Mouse (Mus musculus) CH12.LX (cell line): ENCODE measurements at regions not wholly inside any gene's neighbourhood (a gene's known extent, or its start where the extent isn't known, plus 50 kb on each side); places are given as distances from the start of the nearest gene placed in this dataset.

Experiments used
- DNase-seq: peaks from one replicate; pipeline ENCODE4 v3.0.0-alpha.2; 2013; ENCODE audit errors: extremely low read depth
- H3K27ac ChIP-seq: 2 replicates; pipeline ENCODE4 v1.5.1; 2012; ENCODE audit warnings: low read depth, mild to moderate bottlenecking, control low read depth, moderate library complexity; ENCODE audit not compliant: insufficient read depth
- H3K27me3 ChIP-seq: replicated peaks from 2 replicates; pipeline ENCODE3; 2012; ENCODE audit warnings: inconsistent platforms
- H3K36me3 ChIP-seq, 2 experiments: replicated peaks in 1 of 2; 2 replicates each; pipeline versions ENCODE3 to v1.6.1; 2012; ENCODE audit warnings: inconsistent platforms in 1 of 2, low read length in 1 of 2, mild to moderate bottlenecking in 1 of 2, mixed read lengths in 1 of 2, moderate library complexity in 1 of 2; ENCODE audit not compliant: control insufficient read depth in 1 of 2, insufficient read depth in 1 of 2
- H3K4me1 ChIP-seq, 2 experiments: 2 replicates each; pipeline ENCODE4 v1.6.1; 2012; ENCODE audit warnings: inconsistent platforms in 1 of 2, moderate library complexity in 1 of 2; ENCODE audit not compliant: insufficient read depth in 2 of 2, control insufficient read depth in 1 of 2
- H3K4me2 ChIP-seq: 2 replicates; pipeline ENCODE4 v1.6.1; 2012; ENCODE audit warnings: low read depth, mild to moderate bottlenecking, control low read depth; ENCODE audit not compliant: poor library complexity, insufficient read depth, severe bottlenecking
- H3K4me3 ChIP-seq, 3 experiments: fragments of 150-350 bp in 1 of 3; sonication (generic) in 1 of 3; replicated peaks in 1 of 3; 2 replicates each; pipeline versions ENCODE3 to v1.5.1; 2011 to 2012; ENCODE audit warnings: low read depth in 2 of 3, low read length in 2 of 3, mild to moderate bottlenecking in 2 of 3, moderate library complexity in 2 of 3, control low read depth in 1 of 3, improper control_type of control experiment in 1 of 3, inconsistent platforms in 1 of 3, mixed read lengths in 1 of 3; ENCODE audit not compliant: poor library complexity in 1 of 3
- H3K79me2 ChIP-seq: replicated peaks from 2 replicates; pipeline ENCODE4 v1.6.1; 2012; ENCODE audit warnings: mild to moderate bottlenecking, moderate library complexity; ENCODE audit not compliant: control insufficient read depth, poor library complexity, insufficient read depth, severe bottlenecking; ENCODE audit errors: extremely low read depth
- H3K9ac ChIP-seq: 2 replicates; pipeline ENCODE4 v1.6.1; 2012; ENCODE audit warnings: low read depth, mild to moderate bottlenecking, control low read depth, moderate library complexity; ENCODE audit not compliant: insufficient read depth
- H3K9me3 ChIP-seq: replicated peaks from 2 replicates; pipeline ENCODE3; 2012; ENCODE audit warnings: low read length, inconsistent platforms, mixed read lengths
- BHLHE40 ChIP-seq: IDR thresholded peaks from 2 replicates; pipeline ENCODE4 v1.6.1; 2011; ENCODE audit warnings: mild to moderate bottlenecking, low read depth, low read length, improper control_type of control experiment
- CHD1 ChIP-seq: IDR thresholded peaks from 2 replicates; pipeline ENCODE4 v1.6.1; 2012; ENCODE audit warnings: low read depth, low read length, improper control_type of control experiment, inconsistent platforms
- CHD2 ChIP-seq: IDR thresholded peaks from 2 replicates; pipeline ENCODE4 v1.6.1; 2011; ENCODE audit warnings: low read length, improper control_type of control experiment
- CTCF ChIP-seq, 2 experiments: IDR thresholded peaks in 1 of 2; conservative IDR thresholded peaks in 1 of 2; 2 replicates each; pipeline ENCODE4 v1.5.1; 2011 to 2012; ENCODE audit warnings: low read depth in 2 of 2, low read length in 2 of 2, improper control_type of control experiment in 1 of 2, inconsistent platforms in 1 of 2, mild to moderate bottlenecking in 1 of 2, moderate library complexity in 1 of 2
- ETS1 ChIP-seq: conservative IDR thresholded peaks from 2 replicates; pipeline ENCODE4 v1.6.1; 2012; ENCODE audit warnings: low read depth, mild to moderate bottlenecking, inconsistent platforms, low read length, improper control_type of control experiment, moderate library complexity
- IRF4 ChIP-seq: IDR thresholded peaks from 2 replicates; pipeline ENCODE4 v1.6.1; 2014; ENCODE audit warnings: low read depth, mild to moderate bottlenecking, inconsistent platforms, low read length, improper control_type of control experiment
- JUN ChIP-seq: IDR thresholded peaks from 2 replicates; pipeline ENCODE4 v1.6.1; 2011; ENCODE audit warnings: low read depth, mild to moderate bottlenecking, low read length, improper control_type of control experiment, moderate library complexity; ENCODE audit not compliant: insufficient read depth
- MEF2A ChIP-seq: IDR thresholded peaks from 2 replicates; pipeline ENCODE4 v1.6.1; 2014; ENCODE audit warnings: low read depth, mild to moderate bottlenecking, inconsistent platforms, low read length, improper control_type of control experiment, borderline replicate concordance
- MXI1 ChIP-seq: IDR thresholded peaks from 2 replicates; pipeline ENCODE4 v1.6.1; 2011; ENCODE audit warnings: mild to moderate bottlenecking, low read depth, low read length, improper control_type of control experiment
- MYC ChIP-seq: IDR thresholded peaks from 2 replicates; pipeline ENCODE4 v1.6.1; 2011; ENCODE audit warnings: low read depth, mild to moderate bottlenecking, improper control_type of control experiment, low read length
- NELFE ChIP-seq: IDR thresholded peaks from 2 replicates; pipeline ENCODE4 v1.6.1; 2011; ENCODE audit warnings: low read depth, low read length, improper control_type of control experiment
- PAX5 ChIP-seq: IDR thresholded peaks from 2 replicates; pipeline ENCODE4 v1.6.1; 2012; ENCODE audit warnings: low read length, inconsistent platforms, mixed read lengths
- POLR2A ChIP-seq: IDR thresholded peaks from 2 replicates; pipeline ENCODE4 v1.6.1; 2011; ENCODE audit warnings: low read depth, mild to moderate bottlenecking, improper control_type of control experiment, low read length
- POLR2AphosphoS2 ChIP-seq: IDR thresholded peaks from 2 replicates; pipeline ENCODE4 v1.6.1; 2011; ENCODE audit warnings: low read depth, low read length, improper control_type of control experiment
- RCOR1 ChIP-seq: conservative IDR thresholded peaks from 2 replicates; pipeline ENCODE4 v1.6.1; 2012; ENCODE audit warnings: low read depth, mild to moderate bottlenecking, inconsistent platforms, low read length, improper control_type of control experiment
- SIN3A ChIP-seq: IDR thresholded peaks from 2 replicates; pipeline ENCODE4 v1.6.1; 2012; ENCODE audit warnings: low read length, improper control_type of control experiment, inconsistent platforms
- USF2 ChIP-seq: conservative IDR thresholded peaks from 2 replicates; pipeline ENCODE4 v1.6.1; 2011; ENCODE audit warnings: low read depth, low read length, improper control_type of control experiment
- ZC3H11A ChIP-seq: IDR thresholded peaks from 2 replicates; pipeline ENCODE4 v1.6.1; 2012; ENCODE audit warnings: low read depth, mild to moderate bottlenecking, inconsistent platforms, low read length, improper control_type of control experiment
- ZKSCAN1 ChIP-seq: IDR thresholded peaks from 2 replicates; pipeline ENCODE4 v1.6.1; 2012; ENCODE audit warnings: low read depth, inconsistent platforms, low read length, improper control_type of control experiment, borderline replicate concordance
- ZMIZ1 ChIP-seq: IDR thresholded peaks from 2 replicates; pipeline ENCODE4 v1.6.1; 2012; ENCODE audit warnings: low read depth, mild to moderate bottlenecking, inconsistent platforms, low read length, improper control_type of control experiment
- dilution Hi-C: fragments of 300-500 bp; cut with MboI; formaldehyde crosslinking; loops from 2 replicates; pipeline ENCODE4 v1.14.3; 2020; ENCODE audit warnings: low sequenced_read_pairs; ENCODE audit not compliant: extremely low pct_unique_long_range_greater_than_20kb, extremely low pct_ligation_motif_present
- in situ Hi-C: fragments of 300-500 bp; cut with MboI; formaldehyde crosslinking; loops from 3 replicates; pipeline ENCODE4 v1.14.3; 2019; ENCODE audit warnings: low sequenced_read_pairs, low pct_ligation_motif_present, low pct_unique_long_range_greater_than_20kb, mixed read lengths

- H3K4me2 ChIP-seq = no peak overlapping the region
Measured at GRCm38 (mm10) chr9:41377701-41378626, 216.5 kb upstream of the Ubash3b start.

DNA sequence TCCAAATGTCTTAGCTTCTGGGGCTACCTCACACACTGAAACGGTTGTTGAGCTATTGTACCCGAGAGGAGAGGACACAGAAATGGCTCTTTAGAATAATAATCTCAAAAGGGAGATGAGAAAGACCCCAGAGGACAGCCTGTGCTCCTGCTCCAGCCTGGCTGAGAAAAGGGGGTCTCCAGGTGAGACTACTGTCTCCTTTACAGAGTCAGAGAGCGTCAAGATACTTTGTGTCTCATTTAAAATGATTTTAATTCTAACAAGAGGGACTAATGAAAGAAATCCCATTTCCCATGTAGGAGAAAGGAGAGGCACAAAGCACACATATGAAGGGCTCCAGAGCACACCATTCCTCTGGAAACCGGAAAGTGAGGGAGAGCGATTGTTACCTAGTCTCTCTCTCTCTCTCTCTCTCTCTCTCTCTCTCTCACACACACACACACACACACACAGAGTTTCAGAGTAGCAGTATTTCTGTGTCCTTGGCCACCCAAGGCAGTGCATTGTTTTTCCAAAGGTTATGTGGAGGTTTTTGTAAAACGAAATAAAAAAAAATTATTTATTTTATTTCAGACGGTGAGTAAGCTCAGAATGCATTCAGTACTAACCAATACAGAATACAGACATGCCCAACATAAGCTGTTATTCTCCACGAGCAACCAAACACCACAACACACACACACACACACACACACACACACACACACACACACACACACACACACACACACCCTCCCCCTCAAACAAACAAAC, 215.6 kb upstream of the Ubash3b start:
- in situ Hi-C loops = no loop called here
- Histone ChIP-seq H3K4me3 (no peak overlapping the region), H3K27ac (no peak overlapping the region), H3K4me2 (no peak overlapping the region), H3K79me2 (no peaks in the 10 kb centered on the region), H3K9ac (no peak overlapping the region), H3K36me3 (no peaks in the 10 kb centered on the region), H3K9me3 (no peaks in the 10 kb centered on the region), H3K27me3 (no peaks in the 10 kb centered on the region), H3K4me1 (peaks cover 3 to 13% of the 10 kb centered on the region in 2 experiments; a peak in 3 of 4 replicates)
- TF ChIP-seq MXI1 = no peak
- TF ChIP-seq ZMIZ1 = no peak
- no peak for TF ChIP-seq RCOR1
- TF ChIP-seq ETS1 = no peak
- no peak for TF ChIP-seq MYC
- no peak for TF ChIP-seq CHD1
- no peak for TF ChIP-seq JUN
- TF ChIP-seq ZC3H11A = no peak
- no peak for TF ChIP-seq ZKSCAN1
- TF ChIP-seq IRF4 = no peak
- TF ChIP-seq USF2 = no peak
- no peak for DNase-seq
- dilution Hi-C loops = no loop called here

More at GRCm38 (mm10) chr9:41377701-41378626, 216.5 kb upstream of the Ubash3b start:
- Histone ChIP-seq H3K9ac (no peak overlapping the region), H3K4me1 (peaks cover 3 to 14% of the 10 kb centered on the region in 2 experiments; a peak in 3 of 4 replicates), H3K27ac (no peak overlapping the region), H3K79me2 (no peaks in the 10 kb centered on the region), H3K9me3 (no peaks in the 10 kb centered on the region), H3K36me3 (no peaks in the 10 kb centered on the region), H3K27me3 (no peaks in the 10 kb centered on the region), H3K4me3 (no peak overlapping the region)
- TF ChIP-seq BHLHE40 (no peak), CHD1 (no peak), MEF2A (no peak), NELFE (no peak), MXI1 (no peak), CHD2 (no peak), ZC3H11A (no peak), POLR2AphosphoS2 (no peak), POLR2A (no peak), PAX5 (no peak), SIN3A (no peak), CTCF (conservative IDR thresholded peaks at IDR 0.05 in 1 of 2, IDR thresholded peaks at IDR 0.05 in 1 of 2; ENCODE audit: low read depth in 2 of 2, low read length in 2 of 2) (no peak)
- in situ Hi-C loops (no loop called here), dilution Hi-C loops (no loop called here)
- DNase-seq = no peak
